Mouse (Mus musculus): ENCODE measurements at regions not wholly inside any gene's neighbourhood (a gene's known extent, or its start where the extent isn't known, plus 50 kb on each side); places are given as distances from the start of the nearest gene placed in this dataset.

DNA sequence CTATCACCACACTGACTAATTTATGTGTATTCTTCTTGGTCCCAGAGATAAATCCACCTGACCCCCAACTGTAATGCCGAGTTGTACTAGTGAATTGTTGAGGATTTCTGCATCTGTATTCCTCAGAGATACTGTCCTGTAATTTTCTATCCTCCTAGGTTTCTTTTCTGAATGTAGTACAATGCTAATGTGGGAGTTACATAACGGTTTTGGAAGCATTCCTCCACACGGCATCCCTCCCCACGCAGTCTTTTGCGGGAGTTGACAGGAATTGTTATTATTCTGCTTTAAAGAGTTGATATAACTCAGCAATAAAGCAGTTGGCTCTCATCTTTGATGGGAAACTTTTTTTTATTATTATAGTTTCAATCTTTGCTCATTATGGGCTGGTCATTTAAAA is 222.8 kb downstream of the Rsl24d1 start:
- DNase-seq, result no peak

- no peak for DNase-seq
Measured at GRCm38 (mm10) chr9:73337045-73337740, 224.0 kb downstream of the Rsl24d1 start.

DNA sequence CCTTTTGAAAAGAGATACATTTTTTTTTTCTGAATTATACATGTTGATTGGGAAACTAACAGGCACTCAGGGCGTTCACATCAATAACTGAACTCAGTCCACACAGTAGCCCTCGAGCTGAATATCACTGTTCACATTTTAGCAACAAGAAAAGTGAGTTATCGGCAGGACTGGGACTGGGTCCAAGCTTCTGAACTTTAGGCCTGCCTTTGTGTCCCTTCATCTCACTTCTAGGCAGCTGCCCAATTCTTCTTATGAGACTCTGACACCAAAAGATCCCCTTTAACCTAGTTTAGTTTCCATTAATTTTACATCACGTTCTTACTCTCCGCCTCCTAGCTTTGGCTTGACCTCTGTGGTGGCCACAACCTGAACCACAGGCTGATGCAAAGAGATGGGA is 242.7 kb downstream of the Rsl24d1 start:
- DNase-seq, result no peak

DNA sequence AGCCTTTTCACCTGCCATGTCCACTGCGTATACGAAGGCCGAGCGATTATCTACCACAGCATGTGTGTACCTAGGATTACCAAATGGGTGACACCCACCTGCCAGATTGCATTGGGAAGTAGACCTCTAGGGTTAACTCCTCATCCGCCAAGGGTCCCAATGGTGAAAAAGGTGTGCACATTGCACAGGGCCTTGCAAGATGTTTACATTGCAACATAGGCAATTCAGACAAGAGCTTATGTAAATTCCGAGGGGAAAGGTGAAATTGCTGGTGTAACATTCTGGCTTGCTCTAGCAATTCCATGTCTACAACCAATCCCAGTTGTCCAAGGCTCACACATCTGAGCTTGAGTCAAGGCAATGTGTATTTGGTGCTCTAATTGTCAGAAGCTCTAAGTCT is 245.7 kb downstream of the Rsl24d1 start:
- DNase-seq, result no peak

- DNase-seq, result no peak
Measured at GRCm38 (mm10) chr9:73380768-73381167, 267.5 kb downstream of the Rsl24d1 start.

DNA sequence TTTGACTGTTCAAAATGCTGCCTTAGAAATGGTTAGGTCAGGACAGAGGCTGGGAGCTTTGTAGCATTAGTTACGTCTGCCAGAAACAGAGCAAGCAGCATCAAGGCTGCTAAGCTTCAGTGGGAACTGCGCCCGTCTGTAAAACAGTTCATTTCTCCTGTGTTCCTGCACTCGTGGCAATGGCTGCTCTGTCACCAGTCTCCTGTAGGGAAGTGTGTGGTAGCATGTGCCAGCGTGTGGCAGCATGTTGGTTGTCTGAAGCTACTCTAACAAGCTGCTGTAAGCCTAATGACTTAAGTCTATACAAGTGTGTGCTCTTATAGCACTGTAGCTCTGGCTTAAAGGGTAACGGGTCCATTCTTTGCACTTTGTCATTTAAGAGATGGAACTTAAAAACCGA is 278.8 kb downstream of the Rsl24d1 start:
- DNase-seq, result no peak

- no peak for DNase-seq
Measured at GRCm38 (mm10) chr9:73413367-73413930, 300.2 kb downstream of the Rsl24d1 start.

DNA sequence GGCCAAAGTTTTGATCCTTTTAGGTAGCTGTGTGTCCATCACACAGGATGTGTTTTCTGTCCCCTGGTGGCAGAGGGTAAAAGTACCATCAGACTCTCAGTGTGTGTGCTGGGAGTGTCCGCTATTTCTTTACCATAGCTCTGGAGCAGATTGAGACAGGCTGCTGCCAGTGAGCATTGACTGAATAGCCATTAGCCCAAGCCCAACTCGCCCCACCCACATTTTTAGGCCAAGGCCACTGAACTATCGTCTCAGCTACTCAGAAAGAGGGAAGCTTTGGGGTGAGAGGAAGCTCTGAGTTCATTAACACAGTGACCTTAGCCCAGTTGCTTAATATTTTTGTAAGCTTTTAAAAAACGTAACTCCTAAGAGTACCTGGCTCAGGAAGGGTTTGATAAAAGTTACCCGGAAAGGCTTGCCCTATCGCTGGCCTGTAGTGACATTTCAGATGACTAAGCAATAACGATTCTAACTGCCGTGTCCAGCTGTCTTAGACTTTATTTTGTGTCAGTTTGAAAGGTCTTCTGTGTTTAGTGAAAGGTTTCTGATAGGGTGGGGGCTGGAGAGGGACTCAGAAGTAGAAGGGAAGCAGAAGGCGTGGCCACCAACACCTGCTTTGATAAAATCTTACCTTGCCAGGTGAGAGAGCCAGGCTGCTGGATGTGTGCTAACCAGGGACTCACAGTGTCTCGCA is 303.0 kb downstream of the Rsl24d1 start:
- DNase-seq, result no peak

All from thymus, postnatal 25 days (tissue).